Mouse (Mus musculus) embryo, embryonic 11 days (tissue): ENCODE measurements around the gene Ttc29.

ENCODE experiments used
- DNase-seq: peaks from one replicate; pipeline ENCODE4 v3.0.0-alpha.2; 2015

Ttc29 gene

GRCm38 (mm10) chr8:78213074-78213473 lies at the start of gene Ttc29:
TSS of gene Ttc29 (plus strand) at chr8:78213297.
- DNase-seq: peak; percentile 97

- DNase-seq: no peak
Measured at GRCm38 (mm10) chr8:78171351-78171750, 41.7 kb upstream of the Ttc29 start.

- DNase-seq: no peak
Measured at GRCm38 (mm10) chr8:78182654-78183053, 30.4 kb upstream of the Ttc29 start.

GRCm38 (mm10) chr8:78183414-78183813 lies 29.7 kb upstream of the Ttc29 start:
- no peak for DNase-seq

GRCm38 (mm10) chr8:78187087-78187486 lies 26.0 kb upstream of the Ttc29 start:
- no peak for DNase-seq

DNA sequence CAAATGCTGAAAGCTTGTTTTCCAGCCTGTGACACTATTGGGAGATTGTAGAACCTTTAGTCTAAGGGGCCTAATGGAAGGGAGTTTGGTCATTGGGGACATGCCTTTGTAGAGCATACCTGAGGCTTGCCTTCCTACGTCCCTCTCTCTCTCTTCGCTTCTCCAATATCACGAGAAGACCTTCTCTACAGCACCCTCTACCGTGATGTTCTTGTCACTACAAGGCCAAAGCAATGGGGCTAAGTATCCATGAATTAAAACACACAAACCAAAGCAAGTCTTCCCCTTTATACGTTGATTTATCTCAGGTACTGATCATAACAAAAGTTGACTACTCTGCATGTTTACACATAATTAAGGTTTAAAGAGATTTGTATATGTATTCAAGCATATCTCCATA lies 8.9 kb upstream of the Ttc29 start:
- peak; percentile 42 for DNase-seq

DNA sequence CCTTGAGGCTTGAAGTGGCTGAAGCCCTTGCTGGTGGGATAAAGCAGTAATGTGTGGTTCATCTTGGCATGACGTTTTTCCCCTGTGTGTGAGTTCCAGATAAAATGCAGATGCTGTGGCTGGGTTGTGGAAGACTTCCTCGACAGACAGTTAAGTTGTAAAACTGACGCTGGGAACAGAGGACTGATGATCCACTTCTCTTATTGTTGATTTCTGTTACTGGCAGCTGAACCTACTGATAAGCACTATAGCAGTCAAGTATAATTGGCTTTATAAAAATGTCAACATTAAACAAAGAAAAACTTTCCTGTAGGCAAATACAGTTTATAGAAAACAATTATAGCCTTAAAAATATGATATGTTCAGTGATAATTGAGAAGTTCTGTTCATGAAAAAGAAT lies 2.7 kb upstream of the Ttc29 start:
- DNase-seq: no peak

- DNase-seq: no peak
Measured at GRCm38 (mm10) chr8:78214645-78215044, 1.5 kb downstream of the Ttc29 start.

GRCm38 (mm10) chr8:78226087-78226486 lies 13.0 kb downstream of the Ttc29 start:
- no peak for DNase-seq

GRCm38 (mm10) chr8:78230721-78231120 lies 17.6 kb downstream of the Ttc29 start:
- peak; percentile 24 for DNase-seq

DNA sequence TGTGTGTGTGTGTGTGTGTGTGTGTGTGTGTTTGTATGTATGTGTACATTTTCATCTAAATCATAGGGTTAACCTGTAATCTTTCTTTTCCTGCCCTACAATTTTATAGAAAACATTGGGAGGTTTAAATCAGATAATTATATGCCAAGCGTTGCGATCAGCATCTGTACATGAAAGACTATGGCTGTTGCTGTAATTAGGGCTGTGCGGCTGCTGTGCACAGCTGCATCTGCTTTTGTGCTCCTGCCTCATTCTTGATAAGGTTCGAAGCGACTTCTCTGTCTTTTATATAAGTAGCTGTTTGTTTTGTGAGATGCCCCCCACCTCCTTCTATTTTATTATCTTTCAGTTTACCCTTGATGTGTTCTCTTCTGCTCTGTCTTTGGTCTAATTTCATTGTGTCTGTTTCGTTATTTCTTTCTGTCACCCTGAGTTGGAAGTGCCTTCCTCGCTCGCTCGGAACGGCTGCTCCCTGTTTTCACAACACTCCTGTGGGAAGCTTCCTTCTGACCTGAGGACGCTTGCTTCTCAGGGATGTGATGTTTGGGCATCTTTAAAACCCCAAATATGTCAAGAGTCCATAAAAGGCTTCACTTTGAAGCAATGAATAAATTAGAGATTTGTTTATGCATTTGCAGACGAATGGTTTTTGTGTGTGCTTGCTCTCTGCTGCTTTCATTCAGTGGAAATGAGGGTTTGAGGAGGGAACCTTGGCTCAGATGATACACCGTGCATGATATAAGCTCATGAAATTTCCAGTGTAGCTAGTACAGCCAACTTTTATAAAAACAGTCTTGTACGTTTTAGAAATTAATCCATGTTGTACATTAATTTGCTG lies 20.0 kb downstream of the Ttc29 start:
- DNase-seq: no peak

GRCm38 (mm10) chr8:78233708-78234201 lies 20.7 kb downstream of the Ttc29 start:
- DNase-seq: no peak

- peak; percentile 37 for DNase-seq
Measured at GRCm38 (mm10) chr8:78237972-78238675, 25.0 kb downstream of the Ttc29 start.

- no peak for DNase-seq
Measured at GRCm38 (mm10) chr8:78251115-78251514, 38.0 kb downstream of the Ttc29 start.

DNA sequence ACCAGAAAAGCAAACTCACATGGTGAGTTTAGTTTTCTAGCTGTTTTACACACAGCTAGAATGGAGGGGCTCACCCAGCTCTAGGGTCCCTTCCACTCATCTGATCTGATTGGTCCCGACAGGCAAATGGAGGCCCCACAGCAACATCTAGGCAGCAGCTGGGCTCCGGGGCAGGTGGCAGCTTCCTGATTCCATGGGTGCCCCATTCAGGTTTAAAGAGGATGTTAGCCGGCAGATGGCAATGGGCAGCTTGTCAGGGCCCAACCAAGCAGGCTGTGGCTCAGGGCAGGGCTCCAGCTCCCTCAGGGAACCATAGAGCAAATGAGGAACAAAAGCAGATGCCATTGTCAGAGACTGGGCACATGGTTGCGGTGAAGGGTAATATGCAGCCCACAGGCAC lies 41.3 kb downstream of the Ttc29 start:
- DNase-seq: no peak

- no peak for DNase-seq
Measured at GRCm38 (mm10) chr8:78255011-78255410, 41.9 kb downstream of the Ttc29 start.

DNA sequence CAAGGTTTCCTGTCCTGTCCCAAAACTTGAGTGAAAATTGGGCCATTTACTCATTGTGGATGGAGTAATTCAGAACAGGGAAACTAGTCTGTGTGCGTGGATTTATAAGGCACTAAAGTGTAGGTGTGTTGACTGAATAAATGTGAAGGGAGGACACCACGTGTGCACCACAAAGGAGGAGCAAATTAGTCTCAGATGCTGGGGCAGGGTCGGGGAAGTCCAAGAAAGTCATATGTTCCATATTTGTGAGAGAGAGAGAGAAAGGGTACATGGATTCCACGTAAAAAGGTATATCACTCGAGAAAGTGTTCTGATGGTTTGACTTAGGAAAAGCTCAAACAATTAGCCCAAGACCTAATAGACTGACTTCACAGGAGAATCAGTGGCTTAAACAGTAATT lies 52.4 kb downstream of the Ttc29 start:
- DNase-seq: no peak

- DNase-seq: no peak
Measured at GRCm38 (mm10) chr8:78266231-78266630, 53.1 kb downstream of the Ttc29 start.

DNA sequence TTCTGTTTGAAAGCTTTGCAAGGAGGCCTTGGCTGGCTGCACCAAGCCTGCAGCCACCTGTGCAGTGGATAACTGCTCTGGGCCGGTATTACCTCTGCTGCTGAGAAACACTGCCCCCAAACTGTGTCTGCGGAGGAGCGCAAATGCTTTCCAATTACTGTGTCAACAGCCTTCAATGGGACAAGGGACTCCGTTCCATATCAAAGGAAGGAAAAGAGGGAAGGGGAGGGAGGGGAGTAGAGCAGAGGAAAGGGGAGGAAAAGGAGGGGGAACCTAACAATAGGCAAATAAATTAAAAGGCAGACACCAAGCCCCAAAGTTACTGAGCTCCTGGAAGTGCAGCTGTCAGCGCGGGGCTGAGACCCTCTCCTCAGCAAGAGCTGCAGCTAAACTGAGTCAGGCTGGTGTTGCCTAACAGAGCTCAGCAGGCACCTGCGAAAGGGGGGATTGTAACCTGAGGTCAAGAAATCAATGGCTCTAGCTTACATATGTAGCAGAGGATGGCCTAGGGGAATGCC lies 54.9 kb downstream of the Ttc29 start:
- peak; percentile 47 for DNase-seq

DNA sequence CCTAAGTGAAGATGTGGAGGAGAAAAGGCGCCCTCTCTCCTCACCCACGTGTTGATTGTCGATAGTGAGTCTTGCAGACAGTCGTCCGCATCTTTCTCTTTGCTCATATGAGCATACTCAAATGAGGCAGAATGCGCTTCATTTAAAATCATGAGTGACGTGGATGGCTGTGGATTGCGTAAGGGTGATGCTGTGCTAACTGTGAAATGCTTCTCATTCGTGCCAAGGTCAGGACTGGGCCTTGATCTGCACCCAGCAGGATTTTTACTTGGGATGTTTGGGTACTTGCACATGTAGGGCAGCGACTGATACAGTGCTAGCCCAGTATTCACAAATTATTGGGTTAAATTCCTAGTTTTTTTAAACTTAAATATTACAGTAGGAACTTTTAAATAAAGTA lies 56.2 kb downstream of the Ttc29 start:
- DNase-seq: no peak

GRCm38 (mm10) chr8:78271391-78271790 lies 58.3 kb downstream of the Ttc29 start:
- DNase-seq: no peak

GRCm38 (mm10) chr8:78276120-78276519 lies 63.0 kb downstream of the Ttc29 start:
- DNase-seq: no peak

- DNase-seq: no peak
Measured at GRCm38 (mm10) chr8:78277411-78277810, 64.3 kb downstream of the Ttc29 start.

GRCm38 (mm10) chr8:78278598-78278997 lies 65.5 kb downstream of the Ttc29 start:
- no peak for DNase-seq
